Mouse (Mus musculus) bone marrow, adult 2 months (tissue): Measurements from ENCODE around the gene St14. TPM values are rescaled to one million over a fixed set of nuclear protein-coding genes. Genes with fewer than 3 reads are reported as not detected.

Experiments used
- H3K27ac ChIP-seq: fragments of 200-500 bp; 2 replicates; pipeline ENCODE4 v1.5.1; 2012; ENCODE audit warnings: low read depth, mild to moderate bottlenecking, control low read depth, inconsistent platforms, low read length; ENCODE audit not compliant: control insufficient read depth, poor library complexity, insufficient read depth
- H3K4me1 ChIP-seq: fragments of 200-500 bp; 2 replicates; pipeline ENCODE4 v1.6.1; 2011; ENCODE audit warnings: low read length; ENCODE audit not compliant: control insufficient read depth, insufficient read depth
- H3K4me3 ChIP-seq: fragments of 200-500 bp; replicated peaks from 2 replicates; pipeline ENCODE3; 2011; ENCODE audit warnings: mild to moderate bottlenecking, low read depth, low read length, control low read depth; ENCODE audit not compliant: control insufficient read depth
- CTCF ChIP-seq: fragments of 200-500 bp; IDR thresholded peaks from 2 replicates; pipeline ENCODE4 v1.5.1; 2011; ENCODE audit warnings: low read length, control low read depth; ENCODE audit not compliant: control insufficient read depth, insufficient read depth
- POLR2A ChIP-seq: fragments of 200-500 bp; IDR thresholded peaks from 2 replicates; pipeline ENCODE4 v1.6.1; 2011; ENCODE audit warnings: low read depth, mild to moderate bottlenecking, control low read depth, low read length, borderline replicate concordance; ENCODE audit not compliant: control insufficient read depth
- WGBS: fragments of 180-500 bp; shearing (Covaris S2); methylation state at CpG from one replicate; pipeline ENCODE4 v1.1.7; 2018; 5-methylcytosine and 5-hydroxymethylcytosine counted together
- polyA plus RNA-seq: library from polyadenylated mRNA; stranded (reverse); fragments of >200 nt; gene quantifications from 2 replicates; pipeline ENCODE4 v1.2.4, GENCODE M21; 2011; ENCODE audit warnings: low replicate concordance; ENCODE audit not compliant: missing spikeins, insufficient read depth, insufficient read length

Gene St14
- polyA plus RNA-seq, 1 experiment: 5.4 TPM

- Histone ChIP-seq H3K4me1 (no peaks in the 10 kb centered on the region; the same call in 1 of the 2 replicates), H3K4me3 (no peak overlapping the region), H3K27ac (no peak overlapping the region)
- WGBS: 56% methylated on average over 5 of the region's 5 CpGs
- TF ChIP-seq CTCF: no peak
- no peak for TF ChIP-seq POLR2A
Observed at GRCm38 (mm10) chr9:31119405-31119804, 12.2 kb downstream of the St14 start.

GRCm38 (mm10) chr9:31118520-31119298 lies 12.9 kb downstream of the St14 start:
- Histone ChIP-seq H3K27ac (no peak overlapping the region), H3K4me1 (no peaks in the 10 kb centered on the region; the same call in 1 of the 2 replicates), H3K4me3 (no peak overlapping the region)
- TF ChIP-seq POLR2A: no peak
- no peak for TF ChIP-seq CTCF
- WGBS: 60% methylated on average over 11 of the region's 11 CpGs

- H3K27ac ChIP-seq: no peak overlapping the region
- 82% methylated on average over 6 of the region's 6 CpGs for WGBS
- TF ChIP-seq POLR2A (no peak), CTCF (no peak)
- no peak overlapping the region for H3K4me3 ChIP-seq
- H3K4me1 ChIP-seq: no peaks in the 10 kb centered on the region; the same call in 1 of the 2 replicates
Observed at GRCm38 (mm10) chr9:31117488-31117887, 14.2 kb downstream of the St14 start.

- no peak for TF ChIP-seq CTCF
- no peak for TF ChIP-seq POLR2A
- Histone ChIP-seq H3K4me3 (no peak overlapping the region), H3K4me1 (no peaks in the 10 kb centered on the region; the same call in 1 of the 2 replicates), H3K27ac (no peak overlapping the region)
- 87% methylated on average over 11 of the region's 11 CpGs for WGBS
Observed at GRCm38 (mm10) chr9:31117088-31117487, 14.6 kb downstream of the St14 start.

- Histone ChIP-seq H3K4me1 (no peaks in the 10 kb centered on the region; the same call in 1 of the 2 replicates), H3K4me3 (no peak overlapping the region), H3K27ac (no peak overlapping the region)
- TF ChIP-seq CTCF (no peak), POLR2A (no peak)
Observed at GRCm38 (mm10) chr9:31115586-31115985, 16.1 kb downstream of the St14 start.

GRCm38 (mm10) chr9:31108464-31108863 lies 23.2 kb downstream of the St14 start:
- TF ChIP-seq POLR2A (no peak), CTCF (no peak)
- no peak overlapping the region for H3K27ac ChIP-seq
- 87% methylated on average over 8 of the region's 8 CpGs for WGBS
- no peak overlapping the region for H3K4me3 ChIP-seq
- no peaks in the 10 kb centered on the region for H3K4me1 ChIP-seq

- 75% methylated on average over 6 of the region's 6 CpGs for WGBS
- TF ChIP-seq POLR2A (no peak), CTCF (no peak)
- H3K4me1 ChIP-seq: no peaks in the 10 kb centered on the region
- no peak overlapping the region for H3K27ac ChIP-seq
- H3K4me3 ChIP-seq: no peak overlapping the region
Observed at GRCm38 (mm10) chr9:31098118-31098517, 33.5 kb downstream of the St14 start.

GRCm38 (mm10) chr9:31097088-31098082 lies 34.3 kb downstream of the St14 start:
- 83% methylated on average over 20 of the region's 20 CpGs for WGBS
- no peak overlapping the region for H3K4me3 ChIP-seq

More at GRCm38 (mm10) chr9:31097088-31098082, 34.3 kb downstream of the St14 start:
- Histone ChIP-seq H3K4me1 (no peaks in the 10 kb centered on the region), H3K27ac (no peak overlapping the region)
- TF ChIP-seq POLR2A (no peak), CTCF (no peak)
